8 mouse cellular contexts compared by ENCODE assay signal in genomic region chr10:80932206-80932605, GRCm38 (mm10). TPM values are rescaled to one million over a fixed set of nuclear protein-coding genes. Genes with fewer than 3 reads are reported as not detected.
DNase-seq lines count a peak whose midpoint lies in the region; ATAC-seq lines count a peak whose summit lies in the region.

No protein-coding gene starts in this region.

- no peaks in the 10 kb centered on the region for H3K9me3 ChIP-seq in hindbrain, embryonic 14.5 days (ENCODE audit: control insufficient read depth, low read length)

- H3K36me3 ChIP-seq in hindbrain, embryonic 14.5 days (replicated peaks; ENCODE audit: control insufficient read depth, insufficient read depth): no peaks in the 10 kb centered on the region

- H3K27ac ChIP-seq in hindbrain, embryonic 14.5 days: no peak overlapping the region

- ATAC-seq in hindbrain, embryonic 14.5 days (ENCODE audit: low FRiP score): no peak

- WGBS in hindbrain, embryonic 14.5 days: 0% methylated on average over 20 of the region's 20 CpGs

- H3K9ac ChIP-seq in hindbrain, embryonic 14.5 days: peak overlapping the region; percentile 18; the same call in 1 of the 2 replicates

- peaks cover 64% of the 10 kb centered on the region for H3K27me3 ChIP-seq in hindbrain, embryonic 14.5 days (ENCODE audit: control insufficient read depth, insufficient read depth, low read length)

- peak; percentile 53 for DNase-seq in embryo, embryonic 10 days (ENCODE audit: low spot score)
- DNase-seq in embryo, embryonic 9.5 days (ENCODE audit: extremely low spot score): no peak
- peak; percentile 58 for DNase-seq in thymus, postnatal 4 days
- no peak for DNase-seq in thymus, postnatal 36 days
- DNase-seq in hindbrain, embryonic 14.5 days (ENCODE audit: low spot score): no peak
- DNase-seq in lung, postnatal 4 days: peak; percentile 56 to 67
- no peak for DNase-seq in frontal cortex, postnatal 10 days (ENCODE audit: low spot score in 2 of 2)
- no peak for DNase-seq in spleen, postnatal 36 days (ENCODE audit: low spot score in 2 of 2)

- H3K4me2 ChIP-seq in hindbrain, embryonic 14.5 days (replicated peaks): peak overlapping the region; percentile 94

- H3K4me3 ChIP-seq in hindbrain, embryonic 14.5 days (replicated peaks; ENCODE audit: low read length): peak overlapping the region; percentile 40

- H3K4me1 ChIP-seq in hindbrain, embryonic 14.5 days (replicated peaks; ENCODE audit: control insufficient read depth, insufficient read depth, low read length): peaks cover 63% of the 10 kb centered on the region

RNA-seq across cellular contexts. Expression of gene Gadd45b, which starts 2.3 kb away (rescaled TPM):
- 6.2 and 8.0 TPM in 2 replicates for polyA plus RNA-seq in hindbrain, embryonic 14.5 days (2014; fragmentation: Nextera tagmentation; extraction: Ambion mirVana)

RNA-seq across cellular contexts. Expression of gene Lmnb2, which starts 14.2 kb away (rescaled TPM):
- 12.9 and 13.8 TPM in 2 replicates for polyA plus RNA-seq in hindbrain, embryonic 14.5 days (2014; fragmentation: Nextera tagmentation; extraction: Ambion mirVana)

RNA-seq across cellular contexts. Expression of gene Timm13, which starts 31.4 kb away (rescaled TPM):
- polyA plus RNA-seq in hindbrain, embryonic 14.5 days (2014; fragmentation: Nextera tagmentation; extraction: Ambion mirVana): 311 and 351 TPM in 2 replicates

Comparison
In these comparisons a context has a peak if more than half of its experiments do, and no peak if none do; other contexts are left out.
1. DNase-seq: peak in embryo, embryonic 10 days (single experiment), thymus, postnatal 4 days (single experiment) and lung, postnatal 4 days (2 of 2); none in embryo, embryonic 9.5 days (single experiment), thymus, postnatal 36 days (0 of 2), hindbrain, embryonic 14.5 days (single experiment), frontal cortex, postnatal 10 days (0 of 2) and spleen, postnatal 36 days (0 of 2).